Mouse (Mus musculus) forebrain, postnatal 0 days (tissue): Measurements from ENCODE around the gene Hus1b. TPM values are rescaled to one million over a fixed set of nuclear protein-coding genes. Genes with fewer than 3 reads are reported as not detected.

Experiments
- ATAC-seq: fragments of 200-750 bp; cut with Nextera tagmentation; 2 replicates; pipeline ENCODE4 v1.8.0; 2017; ENCODE audit warnings: mild to moderate bottlenecking, moderate library complexity
- DNase-seq: peaks from one replicate; pipeline ENCODE4 v3.0.0-alpha.2; 2015
- H3K27ac ChIP-seq: fragments of 300-500 bp; sonication (generic); 2 replicates; pipeline ENCODE4 v1.5.1; 2014; ENCODE audit warnings: low read depth, mild to moderate bottlenecking, antibody characterized with exemption, low read length, moderate library complexity, mixed read lengths
- H3K27me3 ChIP-seq: fragments of 300-500 bp; sonication (generic); 2 replicates; pipeline ENCODE4 v1.6.1; 2014; ENCODE audit warnings: mild to moderate bottlenecking, low read length, mixed read lengths; ENCODE audit not compliant: insufficient read depth
- H3K36me3 ChIP-seq: fragments of 300-500 bp; sonication (generic); 2 replicates; pipeline ENCODE4 v1.6.1; 2014; ENCODE audit warnings: mild to moderate bottlenecking, moderate library complexity; ENCODE audit not compliant: insufficient read depth
- H3K4me1 ChIP-seq: fragments of 300-500 bp; sonication (generic); 2 replicates; pipeline ENCODE4 v1.6.1; 2014; ENCODE audit warnings: antibody characterized with exemption; ENCODE audit not compliant: insufficient read depth
- H3K4me2 ChIP-seq: fragments of 300-500 bp; sonication (generic); 2 replicates; pipeline ENCODE4 v1.6.1; 2014; ENCODE audit warnings: low read depth, mild to moderate bottlenecking, moderate library complexity
- H3K4me3 ChIP-seq: fragments of 300-500 bp; sonication (generic); 2 replicates; pipeline ENCODE4 v1.5.1; 2014; ENCODE audit warnings: low read depth, low read length, mixed read lengths
- H3K9ac ChIP-seq: fragments of 300-500 bp; sonication (generic); 2 replicates; pipeline ENCODE4 v1.6.1; 2014; ENCODE audit warnings: mild to moderate bottlenecking
- H3K9me3 ChIP-seq: fragments of 300-500 bp; sonication (generic); 2 replicates; pipeline ENCODE4 v1.6.1; 2016; ENCODE audit warnings: low read length
- CTCF ChIP-seq: sonication (generic); IDR thresholded peaks from 2 replicates; pipeline ENCODE4 v1.5.1; 2016; ENCODE audit warnings: antibody characterized with exemption, control low read depth, low read depth
- WGBS: fragments of 180-500 bp; shearing (Covaris S2); extraction: QIAGEN DNeasy Blood & Tissue Kit; methylation state at CpG from one replicate; pipeline ENCODE4 v1.1.7; 2014; 5-methylcytosine and 5-hydroxymethylcytosine counted together
- polyA plus RNA-seq: library from polyadenylated mRNA; unstranded; fragments of >200 nt; fragmentation: Nextera tagmentation; extraction: Ambion mirVana; gene quantifications from 2 replicates; pipeline ENCODE4 v1.2.1, GENCODE M21; 2015
- total RNA-seq: library from RNA; depleted of rRNA; stranded (reverse); fragments of >200 nt; gene quantifications from 2 replicates; pipeline ENCODE4 v1.2.3, GENCODE M21; 2014

Gene Hus1b
- total and polyA plus RNA-seq, 2 experiments from 2014 or later, result 0.13 to 1.3 TPM

- Histone ChIP-seq H3K9ac (no peak overlapping the region), H3K4me3 (no peak overlapping the region), H3K9me3 (no peaks in the 10 kb centered on the region), H3K4me1 (no peaks in the 10 kb centered on the region), H3K27me3 (no peaks in the 10 kb centered on the region), H3K27ac (no peak overlapping the region), H3K36me3 (no peaks in the 10 kb centered on the region), H3K4me2 (no peak overlapping the region)
- ATAC-seq (no peak), DNase-seq (no peak)
- no peak for TF ChIP-seq CTCF
- 90% methylated on average over 1 of the region's 1 CpGs for WGBS
These were observed 6.0 kb upstream of the Hus1b start for GRCm38 (mm10) chr13:30953580-30953979.

- H3K9ac ChIP-seq, result no peak overlapping the region
- no peaks in the 10 kb centered on the region for H3K36me3 ChIP-seq
- no peaks in the 10 kb centered on the region for H3K4me1 ChIP-seq
- TF ChIP-seq CTCF, result no peak
- no peaks in the 10 kb centered on the region for H3K27me3 ChIP-seq
- no peak overlapping the region for H3K4me2 ChIP-seq
- 84% methylated on average over 2 of the region's 2 CpGs for WGBS
- H3K4me3 ChIP-seq, result no peak overlapping the region
- no peak overlapping the region for H3K27ac ChIP-seq
- H3K9me3 ChIP-seq, result no peaks in the 10 kb centered on the region
- ATAC-seq (no peak), DNase-seq (no peak)
These were observed 4.5 kb upstream of the Hus1b start for GRCm38 (mm10) chr13:30952044-30952443.

- no peaks in the 10 kb centered on the region for H3K36me3 ChIP-seq
- H3K27me3 ChIP-seq, result no peaks in the 10 kb centered on the region
- ATAC-seq (no peak), DNase-seq (no peak)
- no peak overlapping the region for H3K4me3 ChIP-seq
- WGBS, result 96% methylated on average over 9 of the region's 9 CpGs
- no peak for TF ChIP-seq CTCF
- no peaks in the 10 kb centered on the region for H3K4me1 ChIP-seq
- no peaks in the 10 kb centered on the region for H3K9me3 ChIP-seq
- H3K9ac ChIP-seq, result no peak overlapping the region
- H3K4me2 ChIP-seq, result no peak overlapping the region
- H3K27ac ChIP-seq, result no peak overlapping the region
These were observed 1.6 kb upstream of the Hus1b start for GRCm38 (mm10) chr13:30949181-30949580.

GRCm38 (mm10) chr13:30947129-30947528 lies 430 bp downstream of the Hus1b start:
- H3K9me3 ChIP-seq, result no peaks in the 10 kb centered on the region
- no peak for TF ChIP-seq CTCF
- H3K27me3 ChIP-seq, result no peaks in the 10 kb centered on the region
- H3K4me2 ChIP-seq, result no peak overlapping the region
- H3K4me1 ChIP-seq, result no peaks in the 10 kb centered on the region
- H3K9ac ChIP-seq, result no peak overlapping the region
- ATAC-seq (no peak), DNase-seq (no peak)
- 93% methylated on average over 15 of the region's 15 CpGs for WGBS
- no peak overlapping the region for H3K4me3 ChIP-seq
- H3K36me3 ChIP-seq, result no peaks in the 10 kb centered on the region
- no peak overlapping the region for H3K27ac ChIP-seq

- Histone ChIP-seq H3K36me3 (no peaks in the 10 kb centered on the region), H3K27me3 (no peaks in the 10 kb centered on the region), H3K4me2 (no peak overlapping the region), H3K4me1 (no peaks in the 10 kb centered on the region), H3K4me3 (no peak overlapping the region), H3K9ac (no peak overlapping the region), H3K9me3 (no peaks in the 10 kb centered on the region), H3K27ac (no peak overlapping the region)
- ATAC-seq (no peak), DNase-seq (no peak)
- TF ChIP-seq CTCF, result no peak
These were observed 1.8 kb downstream of the Hus1b start for GRCm38 (mm10) chr13:30945788-30946187.

- Histone ChIP-seq H3K27me3 (no peaks in the 10 kb centered on the region), H3K4me3 (no peak overlapping the region), H3K27ac (no peak overlapping the region), H3K36me3 (peaks cover 7% of the 10 kb centered on the region; the same call in 1 of the 2 replicates), H3K4me2 (no peak overlapping the region), H3K9me3 (no peaks in the 10 kb centered on the region), H3K4me1 (no peaks in the 10 kb centered on the region), H3K9ac (no peak overlapping the region)
- DNase-seq (no peak), ATAC-seq (no peak)
- TF ChIP-seq CTCF, result no peak
- 81% methylated on average over 6 of the region's 6 CpGs for WGBS
These were observed 14.6 kb downstream of the Hus1b start for GRCm38 (mm10) chr13:30932972-30933371.

- Histone ChIP-seq H3K36me3 (peaks cover 9% of the 10 kb centered on the region; the same call in 1 of the 2 replicates), H3K27ac (no peak overlapping the region), H3K27me3 (no peaks in the 10 kb centered on the region), H3K9ac (no peak overlapping the region), H3K9me3 (no peaks in the 10 kb centered on the region), H3K4me3 (no peak overlapping the region), H3K4me1 (no peaks in the 10 kb centered on the region), H3K4me2 (no peak overlapping the region)
- ATAC-seq (no peak), DNase-seq (no peak)
- 82% methylated on average over 4 of the region's 4 CpGs for WGBS
- TF ChIP-seq CTCF, result no peak
These were observed 15.9 kb downstream of the Hus1b start for GRCm38 (mm10) chr13:30931613-30932012.

GRCm38 (mm10) chr13:30929119-30929518 lies 18.4 kb downstream of the Hus1b start:
- no peak overlapping the region for H3K4me2 ChIP-seq
- TF ChIP-seq CTCF, result no peak
- DNase-seq, result no peak
- no peaks in the 10 kb centered on the region for H3K4me1 ChIP-seq
- peaks cover 14% of the 10 kb centered on the region for H3K36me3 ChIP-seq
- ATAC-seq, result no peak
- no peaks in the 10 kb centered on the region for H3K9me3 ChIP-seq
- no peak overlapping the region for H3K27ac ChIP-seq
- WGBS, result 87% methylated on average over 2 of the region's 2 CpGs
- H3K27me3 ChIP-seq, result no peaks in the 10 kb centered on the region
- H3K4me3 ChIP-seq, result no peak overlapping the region
- H3K9ac ChIP-seq, result no peak overlapping the region
